Mouse (Mus musculus) left cerebral cortex, postnatal 10 days (tissue): Measurements from ENCODE around the gene Zbtb17. TPM values are rescaled to one million over a fixed set of nuclear protein-coding genes. Genes with fewer than 3 reads are reported as not detected.

Source experiments
- total RNA-seq, 2 experiments: library from RNA; stranded (reverse); gene quantifications; 2 replicates each; pipeline ENCODE4 v1.2.3; 2021

The Zbtb17 gene
- total RNA-seq, 2 experiments from 2014 or later: 23.0 to 26.1 TPM

Other genes starting within 250 kb of the Zbtb17 start
- 1 to 10 TPM; 3.5 to 5.0 TPM for gene Rsg1, start 230.7 kb upstream of the Zbtb17 start, total RNA-seq
- 1 to 10 TPM; 4.2 to 5.9 TPM for gene Arhgef19, start 205.2 kb upstream of the Zbtb17 start, total RNA-seq
- 1 to 10 TPM; 1.9 TPM for gene Epha2, start 143.4 kb upstream of the Zbtb17 start, total RNA-seq
- gene Fam131c, start 76.4 kb upstream of the Zbtb17 start, total RNA-seq: 10 to 100 TPM; 10.8 to 12.1 TPM
- not detected for gene Clcnka, start 45.9 kb upstream of the Zbtb17 start, total RNA-seq
- gene Clcnkb, start 28.6 kb upstream of the Zbtb17 start, total RNA-seq: not detected
- gene Hspb7, start 23.9 kb upstream of the Zbtb17 start, total RNA-seq: under 1 TPM; 0.11 to 0.20 TPM
- 1 to 10 TPM; 2.5 to 3.5 TPM for gene Srarp, start 8.5 kb upstream of the Zbtb17 start, total RNA-seq
- 10 to 100 TPM; 56.8 to 59.9 TPM for gene Spen, start 93.9 kb downstream of the Zbtb17 start, total RNA-seq
- gene Fblim1, start 161.4 kb downstream of the Zbtb17 start, total RNA-seq: 1 to 10 TPM; 4.4 to 6.0 TPM
- under 1 TPM; 0.28 to 0.79 TPM for gene Tmem82, start 174.0 kb downstream of the Zbtb17 start, total RNA-seq
- 1 to 10 TPM; 2.3 to 4.1 TPM for gene Slc25a34, start 179.2 kb downstream of the Zbtb17 start, total RNA-seq
- gene Plekhm2, start 220.2 kb downstream of the Zbtb17 start, total RNA-seq: 10 to 100 TPM; 49.0 to 55.0 TPM
- gene Rsc1a1, start 240.9 kb downstream of the Zbtb17 start, total RNA-seq: 1 to 10 TPM in 1 of 2 experiments, under 1 TPM in 1; 0.41 to 3.0 TPM